Mouse (Mus musculus) lung, postnatal 0 days (tissue): Measurements from ENCODE around the gene Pde8b.

Source experiments
- CTCF ChIP-seq: IDR thresholded peaks from 2 replicates; pipeline ENCODE4 v1.5.1; 2016; ENCODE audit warnings: antibody characterized with exemption, mild to moderate bottlenecking
- EP300 ChIP-seq: IDR thresholded peaks from 2 replicates; pipeline ENCODE4 v1.6.1; 2016; ENCODE audit warnings: antibody characterized with exemption, mild to moderate bottlenecking, control low read depth

GRCm38 (mm10) chr13:95030828-95031227 lies 219.3 kb downstream of the Pde8b start:
- TF ChIP-seq CTCF (no peak), EP300 (no peak)
